Mouse (Mus musculus): ENCODE measurements at regions not wholly inside any gene's neighbourhood (a gene's known extent, or its start where the extent isn't known, plus 50 kb on each side); places are given as distances from the start of the nearest gene placed in this dataset.
A peak's percentile ranks its signal among the peaks of the same experiment; 100 is the strongest.

- ChIA-PET CTCF (interaction anchor here (0.8 to 3.2 kb wide), 6 partner anchors 8 to 235 kb away, joined by 3 to 14 read pairs (median 4); partner anchors contain the start of gene Zbp1), POLR2A (no interaction called here)
- DNase-seq (ENCODE audit: low read depth, low spot score) (no peak), ATAC-seq (no peak)
- no peaks in the 10 kb centered on the region for H3K27me3 ChIP-seq
- TF ChIP-seq CTCF (IDR thresholded peaks at IDR 0.05) = peak; percentile 73
- in situ Hi-C loops (cut with MboI; ENCODE audit: low pct_unique_long_range_greater_than_20kb) = loop anchor here (10.0 kb wide), 1 partner anchor 229 kb away; no protein-coding TSS in a partner anchor
These were observed 68.6 kb upstream of the 1700021F07Rik start for GRCm38 (mm10) chr2:173453569-173454405.

DNA sequence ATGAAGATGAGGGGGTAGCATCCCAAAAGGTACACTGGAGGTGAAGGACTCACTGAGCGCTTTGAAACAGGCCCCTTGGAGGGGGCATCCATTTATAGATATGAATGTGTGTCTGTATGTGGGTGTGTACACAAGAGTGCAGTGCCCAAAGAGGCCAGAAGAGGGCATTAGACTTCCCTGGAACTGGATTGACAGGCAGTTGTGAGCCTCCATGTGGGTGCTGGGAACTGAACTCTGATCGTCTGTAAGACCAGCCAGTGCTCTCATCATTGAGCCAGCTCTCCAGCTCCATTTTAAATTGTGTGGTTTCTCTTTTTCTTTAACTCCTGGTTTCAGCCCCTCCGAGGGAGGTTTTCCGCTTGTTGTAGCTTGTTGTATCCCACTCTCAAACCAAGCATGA, 67.6 kb upstream of the 1700021F07Rik start:
- DNase-seq (ENCODE audit: low read depth, low spot score) (no peak), ATAC-seq (no peak)
- H3K27me3 ChIP-seq = no peaks in the 10 kb centered on the region
- CTCF ChIA-PET = interaction anchor here (2.9 kb wide), 1 partner anchor 236 kb away, joined by 8 read pairs; the partner anchor contains the start of gene Zbp1
- TF ChIP-seq CTCF (IDR thresholded peaks at IDR 0.05) = peak; percentile 36
- in situ Hi-C loops (cut with MboI; ENCODE audit: low pct_unique_long_range_greater_than_20kb) = loop anchor here (10.0 kb wide), 1 partner anchor 230 kb away; no protein-coding TSS in a partner anchor
- POLR2A ChIA-PET = no interaction called here

DNA sequence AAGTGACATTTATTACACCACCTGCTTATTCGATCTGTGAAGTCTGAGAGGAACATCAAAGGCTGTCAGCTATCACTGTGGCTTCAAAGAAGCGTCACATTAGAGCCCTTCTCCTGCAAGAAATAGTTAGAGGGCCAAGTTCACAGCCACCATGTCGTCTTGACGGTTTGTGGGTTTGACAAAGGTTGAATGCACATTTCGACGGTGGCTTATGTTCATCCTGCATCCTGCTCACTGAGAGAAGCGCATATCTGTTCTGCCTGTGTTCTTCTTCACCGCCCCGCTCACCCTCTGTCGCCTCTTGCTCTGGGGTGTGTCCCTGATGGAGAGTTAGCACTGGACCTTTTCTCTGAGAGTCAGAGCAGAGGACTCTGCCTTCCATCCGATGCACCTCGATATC, 67.2 kb upstream of the 1700021F07Rik start:
- no peak for DNase-seq (ENCODE audit: low read depth, low spot score)
- no peaks in the 10 kb centered on the region for H3K27me3 ChIP-seq
- no peak for ATAC-seq
- in situ Hi-C loops (cut with MboI; ENCODE audit: low pct_unique_long_range_greater_than_20kb) = loop anchor here (10.0 kb wide), 1 partner anchor 230 kb away; no protein-coding TSS in a partner anchor
- ChIA-PET CTCF (interaction anchor here (2.9 kb wide), 1 partner anchor 236 kb away, joined by 8 read pairs; the partner anchor contains the start of gene Zbp1), POLR2A (no interaction called here)
- no peak for TF ChIP-seq CTCF (IDR thresholded peaks at IDR 0.05)

DNA sequence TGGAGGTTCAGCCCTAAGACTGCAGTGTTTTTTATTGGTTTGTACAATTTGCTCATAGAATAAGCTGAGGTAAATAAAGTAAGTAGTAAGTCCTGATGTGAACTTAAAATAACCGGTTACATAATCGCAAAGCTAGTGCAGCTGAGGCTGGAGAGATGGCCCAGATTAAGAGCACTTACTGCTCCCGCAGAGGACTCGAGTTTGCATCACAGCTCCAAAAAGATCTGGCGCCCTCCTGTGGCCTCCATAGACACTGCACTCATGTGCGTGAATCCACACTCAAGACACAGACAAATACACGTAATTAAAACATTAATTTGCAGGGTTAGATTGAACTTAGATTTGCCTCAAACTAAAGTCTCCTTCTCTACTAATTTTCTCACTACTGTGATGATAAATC, 66.3 kb upstream of the 1700021F07Rik start:
- DNase-seq (ENCODE audit: low read depth, low spot score) (no peak), ATAC-seq (no peak)
- POLR2A ChIA-PET = interaction anchor here (0.6 kb wide), 1 partner anchor 206 kb away, joined by 3 read pairs; no protein-coding TSS in a partner anchor
- H3K27me3 ChIP-seq = no peaks in the 10 kb centered on the region
- in situ Hi-C loops (cut with MboI; ENCODE audit: low pct_unique_long_range_greater_than_20kb) = loop anchor here (10.0 kb wide), 1 partner anchor 231 kb away; no protein-coding TSS in a partner anchor
- CTCF ChIA-PET = no interaction called here
- peak; percentile 49 for TF ChIP-seq CTCF (IDR thresholded peaks at IDR 0.05)

GRCm38 (mm10) chr2:173456924-173457623, 65.3 kb upstream of the 1700021F07Rik start:
- ChIA-PET POLR2A (no interaction called here), CTCF (no interaction called here)
- DNase-seq (ENCODE audit: low read depth, low spot score) (no peak), ATAC-seq (no peak)
- in situ Hi-C loops (cut with MboI; ENCODE audit: low pct_unique_long_range_greater_than_20kb) = loop anchor here (10.0 kb wide), 1 partner anchor 232 kb away; no protein-coding TSS in a partner anchor
- TF ChIP-seq CTCF (IDR thresholded peaks at IDR 0.05) = no peak
- no peaks in the 10 kb centered on the region for H3K27me3 ChIP-seq

- no peaks in the 10 kb centered on the region for H3K27me3 ChIP-seq
- ATAC-seq = no peak
- ChIA-PET POLR2A (no interaction called here), CTCF (interaction anchor here (1.1 kb wide), 1 partner anchor 22 kb away, joined by 3 read pairs; no protein-coding TSS in a partner anchor)
- DNase-seq (ENCODE audit: low read depth, low spot score) = no peak
- no peak for TF ChIP-seq CTCF (IDR thresholded peaks at IDR 0.05)
- in situ Hi-C loops (cut with MboI; ENCODE audit: low pct_unique_long_range_greater_than_20kb) = loop anchor here (10.0 kb wide), 1 partner anchor 233 kb away; no protein-coding TSS in a partner anchor
These were observed 64.6 kb upstream of the 1700021F07Rik start for GRCm38 (mm10) chr2:173457624-173458320.

- no peak for ATAC-seq
- DNase-seq (ENCODE audit: low read depth, low spot score) = no peak
- POLR2A ChIA-PET = no interaction called here
These were observed 63.5 kb upstream of the 1700021F07Rik start for GRCm38 (mm10) chr2:173458861-173459260.

GRCm38 (mm10) chr2:173463313-173463712, 59.1 kb upstream of the 1700021F07Rik start:
- POLR2A ChIA-PET = no interaction called here
- DNase-seq (ENCODE audit: low read depth, low spot score) (no peak), ATAC-seq (no peak)
- in situ Hi-C loops (cut with MboI; ENCODE audit: low pct_unique_long_range_greater_than_20kb) = no loop called here
- CTCF ChIA-PET = no interaction called here
- no peaks in the 10 kb centered on the region for H3K27me3 ChIP-seq
- no peak for TF ChIP-seq CTCF (IDR thresholded peaks at IDR 0.05)

More at GRCm38 (mm10) chr2:173458861-173459260, 63.5 kb upstream of the 1700021F07Rik start:
- TF ChIP-seq CTCF (IDR thresholded peaks at IDR 0.05) = no peak
- H3K27me3 ChIP-seq = no peaks in the 10 kb centered on the region
- CTCF ChIA-PET = no interaction called here
- in situ Hi-C loops (cut with MboI; ENCODE audit: low pct_unique_long_range_greater_than_20kb) = loop anchor here (10.0 kb wide), 1 partner anchor 234 kb away; no protein-coding TSS in a partner anchor

DNA sequence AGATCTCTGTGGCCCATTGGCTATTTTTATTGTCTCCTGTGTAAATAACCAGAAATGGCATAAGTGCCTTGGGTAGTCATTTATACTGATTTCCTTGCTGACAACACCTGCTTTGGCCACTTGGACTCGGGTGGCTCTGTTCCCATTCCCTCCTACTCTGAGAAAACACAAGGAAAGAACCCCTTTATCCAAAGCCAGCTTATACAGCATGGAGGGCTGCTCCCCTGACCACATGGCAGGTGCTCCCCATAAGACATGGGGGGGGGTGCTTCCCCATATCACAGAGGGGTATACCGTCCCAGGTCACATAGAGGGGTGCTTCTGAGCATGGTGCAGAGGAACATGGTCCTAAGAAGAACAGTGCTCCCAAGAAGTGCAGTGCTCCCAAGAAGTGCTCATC, 57.8 kb upstream of the 1700021F07Rik start:
- no peak for ATAC-seq
- DNase-seq (ENCODE audit: low read depth, low spot score) = no peak
- in situ Hi-C loops (cut with MboI; ENCODE audit: low pct_unique_long_range_greater_than_20kb) = no loop called here
- no peaks in the 10 kb centered on the region for H3K27me3 ChIP-seq
- CTCF ChIA-PET = no interaction called here
- no peak for TF ChIP-seq CTCF (IDR thresholded peaks at IDR 0.05)
- POLR2A ChIA-PET = no interaction called here

DNA sequence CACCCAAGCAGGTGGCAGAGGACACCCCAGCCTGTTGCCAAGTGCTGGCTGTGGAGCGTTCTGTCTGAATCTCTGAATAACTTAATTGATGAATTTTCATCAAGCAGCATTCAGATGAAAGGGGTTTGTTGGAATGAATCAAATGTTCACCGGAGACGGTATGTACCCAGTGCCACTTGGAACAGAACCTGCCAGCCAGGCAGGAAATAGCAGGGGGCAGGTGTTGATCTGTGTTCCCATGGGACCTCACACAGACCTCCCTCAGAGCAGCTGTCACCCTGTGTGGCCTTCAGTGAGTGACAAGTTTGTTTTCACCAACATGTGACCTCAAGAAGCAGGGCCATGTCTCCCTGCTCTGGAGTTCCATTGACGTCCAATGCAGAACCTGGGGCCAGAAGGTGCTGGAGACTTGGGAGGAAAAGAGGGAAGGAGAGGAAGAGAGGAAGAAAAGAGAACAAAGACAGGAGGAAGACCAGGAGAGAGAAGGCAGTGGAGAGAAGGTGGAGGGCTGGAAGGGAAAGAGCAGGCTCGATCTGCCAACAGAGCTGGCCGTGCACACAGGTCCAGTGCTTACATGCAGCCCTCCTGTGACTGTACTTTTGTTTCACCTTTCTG, 57.3 kb upstream of the 1700021F07Rik start:
- ChIA-PET POLR2A (no interaction called here), CTCF (no interaction called here)
- DNase-seq (ENCODE audit: low read depth, low spot score) = no peak
- in situ Hi-C loops (cut with MboI; ENCODE audit: low pct_unique_long_range_greater_than_20kb) = no loop called here
- no peak for ATAC-seq
- no peak for TF ChIP-seq CTCF (IDR thresholded peaks at IDR 0.05)
- no peaks in the 10 kb centered on the region for H3K27me3 ChIP-seq

Data from Patski (cell line).